Comparison of ENCODE assay signal across 18 mouse cellular contexts in genomic region chr12:110492436-110492835, GRCm38 (mm10).
"Had no signal": no experiment of that assay in that cellular context is flagged by ENCODE, and none has a peak within 500 bp of the region (broad histone marks: within the 10 kb centered on the region; RNA-seq: fewer than 3 reads in every experiment).

No protein-coding gene starts in this region.

- H3K36me3 ChIP-seq: midbrain, embryonic 12.5 days; midbrain, embryonic 15.5 days; stomach, embryonic 15.5 days had no signal

- H3K27me3 ChIP-seq: limb, embryonic 13.5 days; liver, embryonic 13.5 days; midbrain, embryonic 12.5 days; midbrain, embryonic 15.5 days; neural tube, embryonic 13.5 days; stomach, embryonic 15.5 days had no signal

- H3K4me2 ChIP-seq: limb, embryonic 13.5 days; liver, embryonic 13.5 days; midbrain, embryonic 12.5 days; midbrain, embryonic 15.5 days; neural tube, embryonic 13.5 days; stomach, embryonic 15.5 days had no signal

- ATAC-seq: intestine, postnatal 0 days; midbrain, embryonic 15.5 days had no signal

- H3K4me3 ChIP-seq: layer of hippocampus, adult 2 months; limb, embryonic 10.5 days; limb, embryonic 13.5 days; liver, embryonic 13.5 days; midbrain, embryonic 12.5 days; midbrain, embryonic 15.5 days; neural tube, embryonic 13.5 days; stomach, embryonic 15.5 days had no signal

- H3K9ac ChIP-seq: limb, embryonic 13.5 days; liver, embryonic 13.5 days; midbrain, embryonic 12.5 days; midbrain, embryonic 15.5 days; neural tube, embryonic 13.5 days; stomach, embryonic 15.5 days had no signal

- H3K9me3 ChIP-seq: limb, embryonic 10.5 days; limb, embryonic 13.5 days; liver, embryonic 13.5 days; midbrain, embryonic 15.5 days; neural tube, embryonic 13.5 days; stomach, embryonic 15.5 days had no signal

- H3K27ac ChIP-seq: kidney, postnatal 0 days; layer of hippocampus, adult 2 months; limb, embryonic 10.5 days; limb, embryonic 13.5 days; liver, embryonic 13.5 days; macrophage; midbrain, embryonic 12.5 days; midbrain, embryonic 15.5 days; neural tube, embryonic 13.5 days; stomach, embryonic 15.5 days had no signal

- DNase-seq: kidney, adult 2 months; kidney, postnatal 25 days; layer of hippocampus, adult 9-11 months; liver, embryonic 13.5 days; lung, adult 2 months; retina, postnatal 1 day; right cerebral cortex, postnatal 25 days; spleen, adult 18-20 months had no signal
